Mouse (Mus musculus): Measurements from ENCODE around the gene Fchsd2. TPM values are rescaled to one million over a fixed set of nuclear protein-coding genes. Genes with fewer than 3 reads are reported as not detected.

Fchsd2 gene
- polyA plus RNA-seq, 1 experiment from 2014 or later: 28.5 TPM

DNA sequence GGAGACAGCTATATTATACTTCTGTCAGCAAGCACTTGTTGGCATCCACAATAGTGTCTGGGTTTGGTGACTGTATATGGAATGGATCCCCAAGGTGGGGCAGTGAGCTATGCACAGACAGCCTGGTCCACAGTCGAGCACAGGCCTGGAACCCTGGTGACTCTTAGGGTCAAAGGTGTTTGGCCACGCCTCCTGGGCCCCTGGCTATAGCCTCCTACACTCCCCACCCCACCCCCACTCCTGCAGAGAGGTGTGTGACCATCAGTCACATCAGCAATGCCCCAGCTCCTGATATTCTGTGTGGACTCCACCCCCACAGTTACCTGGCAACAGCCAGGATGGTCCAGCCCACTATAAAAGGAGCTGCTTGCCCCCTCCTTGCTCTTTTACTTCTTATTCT, 73.9 kb downstream of the Fchsd2 start:
- H3K27ac ChIP-seq (ENCODE audit: low read depth, low read length): no peak overlapping the region
- WGBS: 36% methylated on average over 2 of the region's 2 CpGs
- H3K36me3 ChIP-seq (ENCODE audit: control insufficient read depth, insufficient read depth, low read length): no peaks in the 10 kb centered on the region
- DNase-seq (ENCODE audit: low spot score) (no peak), ATAC-seq (ENCODE audit: insufficient read depth, low FRiP score, low TSS enrichment) (no peak)
- H3K4me2 ChIP-seq (ENCODE audit: low read depth): no peak overlapping the region
- no peaks in the 10 kb centered on the region for H3K27me3 ChIP-seq (ENCODE audit: control insufficient read depth, insufficient read depth, low read length)
- no peak overlapping the region for H3K4me3 ChIP-seq (ENCODE audit: low read depth, low read length)
- H3K9ac ChIP-seq (ENCODE audit: low read length): no peak overlapping the region
- H3K4me1 ChIP-seq (ENCODE audit: control insufficient read depth, insufficient read depth, low read length): no peaks in the 10 kb centered on the region
- H3K9me3 ChIP-seq (ENCODE audit: control insufficient read depth, low read length): no peaks in the 10 kb centered on the region

DNA sequence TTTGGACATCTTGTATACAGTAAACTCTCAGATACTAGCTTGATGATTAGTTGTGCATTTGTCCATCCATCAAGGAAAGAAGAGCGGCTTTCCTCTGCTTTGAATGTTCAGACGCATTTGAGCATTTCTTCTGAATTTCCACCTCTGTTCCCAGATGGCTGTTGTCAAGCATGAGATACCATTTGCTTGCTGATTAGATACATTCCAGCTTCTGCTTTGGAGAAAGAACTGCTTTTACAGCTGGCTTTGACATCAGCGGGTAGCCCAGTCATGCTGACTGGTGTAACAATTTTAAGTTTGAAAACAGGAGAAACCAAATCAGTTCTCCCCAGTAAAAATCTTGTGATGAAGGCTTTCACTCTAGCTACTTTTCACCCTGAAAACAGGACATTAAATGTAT, 77.8 kb downstream of the Fchsd2 start:
- Histone ChIP-seq H3K4me1 (ENCODE audit: control insufficient read depth, insufficient read depth, low read length) (no peaks in the 10 kb centered on the region), H3K27ac (ENCODE audit: low read depth, low read length) (no peak overlapping the region), H3K9me3 (ENCODE audit: control insufficient read depth, low read length) (no peaks in the 10 kb centered on the region), H3K36me3 (ENCODE audit: control insufficient read depth, insufficient read depth, low read length) (no peaks in the 10 kb centered on the region), H3K9ac (ENCODE audit: low read length) (no peak overlapping the region), H3K4me2 (ENCODE audit: low read depth) (no peak overlapping the region), H3K4me3 (ENCODE audit: low read depth, low read length) (no peak overlapping the region), H3K27me3 (ENCODE audit: control insufficient read depth, insufficient read depth, low read length) (no peaks in the 10 kb centered on the region)
- 40% methylated on average over 3 of the region's 3 CpGs for WGBS
- ATAC-seq (ENCODE audit: insufficient read depth, low FRiP score, low TSS enrichment) (no peak), DNase-seq (ENCODE audit: low spot score) (no peak)

GRCm38 (mm10) chr7:101171002-101171401, 78.3 kb downstream of the Fchsd2 start:
- no peak overlapping the region for H3K27ac ChIP-seq (ENCODE audit: low read depth, low read length)
- no peak overlapping the region for H3K4me2 ChIP-seq (ENCODE audit: low read depth)
- H3K9ac ChIP-seq (ENCODE audit: low read length): no peak overlapping the region
- no peaks in the 10 kb centered on the region for H3K4me1 ChIP-seq (ENCODE audit: control insufficient read depth, insufficient read depth, low read length)
- H3K4me3 ChIP-seq (ENCODE audit: low read depth, low read length): no peak overlapping the region
- DNase-seq (ENCODE audit: low spot score) (no peak), ATAC-seq (ENCODE audit: insufficient read depth, low FRiP score, low TSS enrichment) (no peak)
- no peaks in the 10 kb centered on the region for H3K27me3 ChIP-seq (ENCODE audit: control insufficient read depth, insufficient read depth, low read length)
- H3K36me3 ChIP-seq (ENCODE audit: control insufficient read depth, insufficient read depth, low read length): no peaks in the 10 kb centered on the region
- WGBS: 89% methylated on average over 1 of the region's 1 CpGs
- H3K9me3 ChIP-seq (ENCODE audit: control insufficient read depth, low read length): no peaks in the 10 kb centered on the region

GRCm38 (mm10) chr7:101173331-101173730, 80.7 kb downstream of the Fchsd2 start:
- DNase-seq (ENCODE audit: low spot score) (peak; percentile 39), ATAC-seq (ENCODE audit: insufficient read depth, low FRiP score, low TSS enrichment) (no peak; the same call in 1 of the 2 replicates)
- no peaks in the 10 kb centered on the region for H3K36me3 ChIP-seq (ENCODE audit: control insufficient read depth, insufficient read depth, low read length)

DNA sequence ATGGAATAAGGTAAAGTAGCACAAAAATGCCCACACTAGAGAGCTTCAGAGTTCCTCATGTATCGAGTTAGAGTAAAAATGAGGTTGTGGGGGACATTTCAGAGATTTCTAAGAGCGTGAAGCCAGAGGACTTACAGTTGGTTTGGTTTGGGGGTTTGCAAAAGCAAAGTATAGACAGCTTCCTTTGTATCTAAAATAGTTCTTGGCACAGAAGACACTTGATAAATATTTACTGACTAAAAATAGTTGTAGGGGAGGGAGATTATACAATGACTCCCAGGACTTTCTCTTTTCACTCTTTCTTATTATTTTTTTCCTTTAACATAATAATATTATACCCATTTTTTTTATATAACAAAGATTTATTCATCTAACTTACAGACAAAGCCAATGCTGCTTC, 86.1 kb downstream of the Fchsd2 start:
- Histone ChIP-seq H3K9me3 (ENCODE audit: control insufficient read depth, low read length) (no peaks in the 10 kb centered on the region), H3K9ac (ENCODE audit: low read length) (no peak overlapping the region), H3K4me2 (ENCODE audit: low read depth) (no peak overlapping the region), H3K27ac (ENCODE audit: low read depth, low read length) (no peak overlapping the region), H3K36me3 (ENCODE audit: control insufficient read depth, insufficient read depth, low read length) (no peaks in the 10 kb centered on the region), H3K4me1 (ENCODE audit: control insufficient read depth, insufficient read depth, low read length) (no peaks in the 10 kb centered on the region), H3K4me3 (ENCODE audit: low read depth, low read length) (no peak overlapping the region), H3K27me3 (ENCODE audit: control insufficient read depth, insufficient read depth, low read length) (no peaks in the 10 kb centered on the region)
- ATAC-seq (ENCODE audit: insufficient read depth, low FRiP score, low TSS enrichment) (no peak), DNase-seq (ENCODE audit: low spot score) (no peak)
- WGBS: 93% methylated on average over 2 of the region's 2 CpGs

More at GRCm38 (mm10) chr7:101173331-101173730, 80.7 kb downstream of the Fchsd2 start:
- Histone ChIP-seq H3K4me3 (ENCODE audit: low read depth, low read length) (no peak overlapping the region), H3K4me1 (ENCODE audit: control insufficient read depth, insufficient read depth, low read length) (no peaks in the 10 kb centered on the region), H3K27me3 (ENCODE audit: control insufficient read depth, insufficient read depth, low read length) (no peaks in the 10 kb centered on the region), H3K9ac (ENCODE audit: low read length) (no peak overlapping the region), H3K27ac (ENCODE audit: low read depth, low read length) (no peak overlapping the region), H3K4me2 (ENCODE audit: low read depth) (no peak overlapping the region), H3K9me3 (ENCODE audit: control insufficient read depth, low read length) (no peaks in the 10 kb centered on the region)
- 58% methylated on average over 3 of the region's 3 CpGs for WGBS

- Histone ChIP-seq H3K9ac (ENCODE audit: low read length) (no peak overlapping the region), H3K9me3 (ENCODE audit: control insufficient read depth, low read length) (no peaks in the 10 kb centered on the region), H3K4me1 (ENCODE audit: control insufficient read depth, insufficient read depth, low read length) (no peaks in the 10 kb centered on the region), H3K36me3 (ENCODE audit: control insufficient read depth, insufficient read depth, low read length) (no peaks in the 10 kb centered on the region), H3K4me3 (ENCODE audit: low read depth, low read length) (no peak overlapping the region), H3K27ac (ENCODE audit: low read depth, low read length) (no peak overlapping the region), H3K27me3 (ENCODE audit: control insufficient read depth, insufficient read depth, low read length) (no peaks in the 10 kb centered on the region), H3K4me2 (ENCODE audit: low read depth) (no peak overlapping the region)
- 93% methylated on average over 3 of the region's 3 CpGs for WGBS
- no peak for ATAC-seq (ENCODE audit: insufficient read depth, low FRiP score, low TSS enrichment)
- no peak for DNase-seq (ENCODE audit: low spot score)
Observed at GRCm38 (mm10) chr7:101191326-101191969, 98.8 kb downstream of the Fchsd2 start.

- H3K4me2 ChIP-seq (ENCODE audit: low read depth): no peak overlapping the region
- no peaks in the 10 kb centered on the region for H3K9me3 ChIP-seq (ENCODE audit: control insufficient read depth, low read length)
- H3K4me1 ChIP-seq (ENCODE audit: control insufficient read depth, insufficient read depth, low read length): no peaks in the 10 kb centered on the region
- no peaks in the 10 kb centered on the region for H3K27me3 ChIP-seq (ENCODE audit: control insufficient read depth, insufficient read depth, low read length)
- 94% methylated on average over 1 of the region's 1 CpGs for WGBS
- H3K9ac ChIP-seq (ENCODE audit: low read length): no peak overlapping the region
- ATAC-seq (ENCODE audit: insufficient read depth, low FRiP score, low TSS enrichment) (no peak), DNase-seq (ENCODE audit: low spot score) (no peak)
- H3K27ac ChIP-seq (ENCODE audit: low read depth, low read length): no peak overlapping the region
- H3K4me3 ChIP-seq (ENCODE audit: low read depth, low read length): no peak overlapping the region
- no peaks in the 10 kb centered on the region for H3K36me3 ChIP-seq (ENCODE audit: control insufficient read depth, insufficient read depth, low read length)
Observed at GRCm38 (mm10) chr7:101210826-101211225, 118.2 kb downstream of the Fchsd2 start.

- WGBS: 82% methylated on average over 3 of the region's 3 CpGs
- H3K4me2 ChIP-seq (ENCODE audit: low read depth): no peak overlapping the region
- no peak for DNase-seq (ENCODE audit: low spot score)
- H3K36me3 ChIP-seq (ENCODE audit: control insufficient read depth, insufficient read depth, low read length): no peaks in the 10 kb centered on the region
- H3K27ac ChIP-seq (ENCODE audit: low read depth, low read length): no peak overlapping the region
- no peak overlapping the region for H3K4me3 ChIP-seq (ENCODE audit: low read depth, low read length)
- H3K9ac ChIP-seq (ENCODE audit: low read length): no peak overlapping the region
- H3K4me1 ChIP-seq (ENCODE audit: control insufficient read depth, insufficient read depth, low read length): no peaks in the 10 kb centered on the region
- no peaks in the 10 kb centered on the region for H3K9me3 ChIP-seq (ENCODE audit: control insufficient read depth, low read length)
- no peak for ATAC-seq (ENCODE audit: insufficient read depth, low FRiP score, low TSS enrichment)
- H3K27me3 ChIP-seq (ENCODE audit: control insufficient read depth, insufficient read depth, low read length): no peaks in the 10 kb centered on the region
Observed at GRCm38 (mm10) chr7:101213515-101214263, 121.0 kb downstream of the Fchsd2 start.

DNA sequence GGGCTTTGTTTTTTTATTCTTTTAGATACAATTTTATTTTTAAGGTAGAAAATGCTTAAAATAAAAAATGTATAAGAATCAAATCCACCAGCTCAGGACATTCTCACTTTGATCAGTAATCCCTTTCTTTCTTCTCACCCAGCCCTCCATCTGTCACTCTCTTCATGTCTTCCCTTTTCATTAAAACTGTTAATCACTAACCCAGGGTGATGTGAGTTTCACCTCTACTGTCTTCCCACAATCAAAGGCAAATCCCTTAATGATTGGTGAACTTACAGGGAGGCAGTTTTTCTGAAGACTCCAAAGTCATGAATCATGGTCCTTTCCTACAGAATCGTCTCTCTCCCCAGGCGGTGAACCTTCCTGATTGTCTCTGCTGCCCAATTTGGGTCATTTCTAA, 124.1 kb downstream of the Fchsd2 start:
- no peak for DNase-seq (ENCODE audit: low spot score)
- H3K4me1 ChIP-seq (ENCODE audit: control insufficient read depth, insufficient read depth, low read length): no peaks in the 10 kb centered on the region
- 60% methylated on average over 2 of the region's 2 CpGs for WGBS
- no peaks in the 10 kb centered on the region for H3K36me3 ChIP-seq (ENCODE audit: control insufficient read depth, insufficient read depth, low read length)
- H3K9ac ChIP-seq (ENCODE audit: low read length): no peak overlapping the region
- no peak for ATAC-seq (ENCODE audit: insufficient read depth, low FRiP score, low TSS enrichment)
- H3K4me3 ChIP-seq (ENCODE audit: low read depth, low read length): no peak overlapping the region
- H3K4me2 ChIP-seq (ENCODE audit: low read depth): no peak overlapping the region
- H3K9me3 ChIP-seq (ENCODE audit: control insufficient read depth, low read length): no peaks in the 10 kb centered on the region
- H3K27ac ChIP-seq (ENCODE audit: low read depth, low read length): no peak overlapping the region
- no peaks in the 10 kb centered on the region for H3K27me3 ChIP-seq (ENCODE audit: control insufficient read depth, insufficient read depth, low read length)
